Mouse (Mus musculus) hematopoietic stem cell, adult 5-6 weeks (primary cell): ENCODE results near the gene Zfp574. TPM values are rescaled to one million over a fixed set of nuclear protein-coding genes. Genes with fewer than 3 reads are reported as not detected.
"Not testable (repeated sequence)": the region's sequence is repeated elsewhere in the genome, so short reads cannot be mapped to it uniquely, and the experiment has no call there.

ENCODE experiments used
- ATAC-seq, 2 experiments: fragments of 125-278 bp in 1 of 2; replicated peaks in 1 of 2; 2 replicates each; pipeline ENCODE4 v1.8.0; 2016 to 2017; ENCODE audit warnings: inconsistent platforms in 2 of 2, mild to moderate bottlenecking in 2 of 2, moderate number of reproducible peaks in 2 of 2, low read depth in 1 of 2, moderate TSS enrichment in 1 of 2; ENCODE audit not compliant: low FRiP score in 2 of 2, poor library complexity in 2 of 2, severe bottlenecking in 2 of 2, insufficient read depth in 1 of 2, low TSS enrichment in 1 of 2
- total RNA-seq: library from RNA; stranded (forward); fragments of 172-1452, 232-1000 nt; gene quantifications from 2 replicates; pipeline ENCODE4 v1.2.3, GENCODE M21; 2017

Zfp574 gene
- total RNA-seq, result 6.3 and 6.6 TPM in 2 replicates

GRCm38 (mm10) chr7:25071979-25072715 lies at the start of gene Zfp574, which contains the start of gene Grik5:
Gene Zfp574 (plus strand): TSS chr7:25072567.
Gene Grik5 (minus strand): TSS chr7:25072346.
- no peak for ATAC-seq

DNA sequence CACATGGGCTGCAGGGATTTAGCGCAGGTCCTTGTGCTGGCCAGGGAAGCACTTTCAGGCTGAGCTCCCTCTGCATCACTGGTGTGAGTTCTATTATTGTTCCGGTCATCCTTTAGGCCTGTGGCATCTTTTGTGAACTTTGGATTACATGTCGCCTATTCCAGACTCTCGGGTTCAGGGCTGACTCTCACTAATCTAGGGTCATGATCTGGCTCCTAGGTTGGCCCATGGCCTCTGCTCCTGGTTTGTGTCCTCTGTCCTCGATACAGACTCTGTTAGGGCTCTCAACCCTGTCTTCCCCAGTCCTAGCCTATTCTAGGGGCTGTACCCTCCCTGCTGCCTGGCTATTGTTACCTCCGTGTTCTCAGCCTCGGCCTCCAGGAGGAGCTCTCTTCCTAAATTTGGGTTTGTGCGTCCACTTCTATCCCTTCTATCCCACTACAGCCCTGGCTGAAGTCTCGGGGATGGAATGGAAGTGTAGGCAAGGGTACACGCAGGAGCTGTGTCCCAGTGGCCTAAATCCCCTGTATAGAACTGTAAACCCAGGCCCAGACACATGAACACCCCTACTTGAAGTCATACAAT lies 46.4 kb upstream of the Zfp574 start:
- ATAC-seq, result no peak

DNA sequence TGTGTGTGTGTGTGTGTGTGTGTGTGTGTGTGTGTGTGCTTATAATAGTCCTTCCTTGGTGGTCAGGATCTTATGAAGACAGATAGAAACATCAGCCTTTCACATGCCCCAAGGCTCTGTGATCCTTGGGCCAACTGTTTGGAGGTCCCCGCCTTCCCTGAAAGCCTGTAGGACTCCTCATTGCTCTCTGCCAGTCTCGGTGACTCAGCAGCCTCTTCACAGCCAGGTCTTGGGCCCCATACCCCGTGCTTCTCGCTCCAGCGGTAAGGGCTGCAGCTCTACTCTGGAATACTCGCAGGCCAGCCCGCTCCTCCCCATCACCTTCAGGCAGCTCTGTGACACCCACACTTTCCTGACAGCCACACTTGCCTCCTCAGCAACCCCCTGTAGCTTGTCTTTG lies 45.9 kb upstream of the Zfp574 start:
- peak; percentile 38 to 66; a peak in 2 of 4 replicates for ATAC-seq

DNA sequence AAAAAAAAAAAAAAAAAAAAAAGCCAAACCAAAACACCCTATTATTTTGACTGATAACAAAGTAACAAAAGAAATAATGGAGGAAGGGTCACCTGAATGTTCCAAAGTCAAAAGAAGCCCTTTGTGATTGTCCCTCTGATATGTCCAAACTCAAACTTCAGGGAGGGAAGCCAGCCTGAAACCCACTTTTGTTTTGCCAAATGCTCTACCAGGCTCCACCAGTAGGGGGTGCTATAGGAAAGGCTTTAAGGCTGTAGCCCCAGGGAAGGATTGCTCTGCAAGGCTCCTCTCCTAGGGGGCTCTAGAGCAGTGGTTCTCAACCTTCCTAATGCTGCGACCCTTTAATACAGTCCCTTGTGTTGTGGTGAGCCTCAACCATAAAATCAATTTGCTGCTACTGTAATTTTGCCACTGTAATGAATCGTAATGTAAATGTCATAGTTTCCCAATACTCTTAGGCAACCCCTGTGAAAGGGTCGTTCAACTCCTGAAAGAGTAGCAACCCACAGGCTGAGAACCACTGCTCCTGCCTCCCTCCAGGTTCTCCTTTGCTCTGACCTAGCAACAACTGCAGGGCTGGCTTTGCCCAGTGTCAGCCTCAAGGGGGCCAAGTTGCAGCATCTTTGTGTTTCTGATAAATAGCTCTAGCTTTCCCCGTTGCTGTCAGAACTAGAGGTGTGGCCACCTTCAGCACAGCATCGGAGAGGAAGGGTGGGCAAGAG lies 42.2 kb upstream of the Zfp574 start:
- peak; percentile 39 to 51; a peak in 2 of 4 replicates for ATAC-seq

- no peak for ATAC-seq
Measured at GRCm38 (mm10) chr7:25031528-25031927, 40.8 kb upstream of the Zfp574 start.

GRCm38 (mm10) chr7:25034796-25035195 lies 37.6 kb upstream of the Zfp574 start:
- no peak for ATAC-seq

GRCm38 (mm10) chr7:25035916-25036315 lies 36.5 kb upstream of the Zfp574 start:
- ATAC-seq, result peak; percentile 27 to 68; a peak in 2 of 4 replicates

GRCm38 (mm10) chr7:25041921-25042320 lies 30.4 kb upstream of the Zfp574 start:
- ATAC-seq, result no peak

DNA sequence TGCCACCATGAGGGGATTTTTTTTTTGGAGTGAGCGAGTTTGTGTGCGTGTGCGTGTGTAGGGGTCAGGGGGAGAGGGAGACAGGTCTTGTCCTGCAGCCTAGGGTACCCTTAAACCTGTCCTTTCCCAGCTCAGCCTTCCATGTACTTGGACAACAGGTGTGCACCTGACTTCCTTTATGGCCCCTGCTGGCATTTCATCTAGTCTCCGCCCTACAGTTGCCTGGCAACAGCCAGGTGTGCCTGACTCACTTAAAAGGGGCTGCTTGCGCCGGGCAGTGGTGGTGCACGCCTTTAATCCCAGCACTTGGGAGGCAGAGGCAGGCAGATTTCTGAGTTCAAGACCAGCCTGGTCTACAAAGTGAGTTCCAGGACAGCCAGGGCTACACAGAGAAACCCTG lies 27.8 kb upstream of the Zfp574 start:
- not testable (repeated sequence) for ATAC-seq

GRCm38 (mm10) chr7:25047363-25047762 lies 25.0 kb upstream of the Zfp574 start:
- ATAC-seq, result no peak

DNA sequence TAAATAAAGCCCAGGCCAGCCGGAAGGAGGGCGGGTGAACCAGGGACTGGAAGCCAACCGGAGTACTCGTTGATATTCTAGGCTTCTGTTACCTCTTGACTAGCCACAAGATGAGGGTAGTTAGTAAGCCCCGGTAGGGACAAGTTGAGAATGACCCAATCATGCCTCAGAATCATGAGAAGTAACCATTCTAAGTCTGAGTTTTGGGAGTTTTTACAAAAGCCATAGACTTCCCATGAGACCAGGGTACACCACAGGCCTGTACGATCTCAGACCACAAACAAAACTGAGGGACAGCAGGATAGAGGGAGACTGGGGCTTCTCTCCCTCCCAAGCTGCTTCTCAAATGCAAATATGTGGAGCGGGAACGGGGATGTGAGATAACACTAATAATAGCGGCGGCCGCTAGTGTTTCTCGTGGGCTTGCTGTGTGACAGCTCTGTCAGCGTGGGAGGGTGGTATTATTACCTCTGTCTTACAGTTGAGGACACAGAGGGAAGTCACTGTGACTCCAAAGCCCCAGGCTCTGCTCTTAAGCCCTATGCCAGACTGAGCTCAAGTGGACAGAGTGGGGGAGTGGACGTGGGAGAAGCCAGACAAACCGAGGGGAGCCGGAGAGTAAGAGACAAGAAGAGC lies 23.0 kb upstream of the Zfp574 start:
- ATAC-seq, result no peak

- ATAC-seq, result no peak
Measured at GRCm38 (mm10) chr7:25052587-25052986, 19.8 kb upstream of the Zfp574 start.

DNA sequence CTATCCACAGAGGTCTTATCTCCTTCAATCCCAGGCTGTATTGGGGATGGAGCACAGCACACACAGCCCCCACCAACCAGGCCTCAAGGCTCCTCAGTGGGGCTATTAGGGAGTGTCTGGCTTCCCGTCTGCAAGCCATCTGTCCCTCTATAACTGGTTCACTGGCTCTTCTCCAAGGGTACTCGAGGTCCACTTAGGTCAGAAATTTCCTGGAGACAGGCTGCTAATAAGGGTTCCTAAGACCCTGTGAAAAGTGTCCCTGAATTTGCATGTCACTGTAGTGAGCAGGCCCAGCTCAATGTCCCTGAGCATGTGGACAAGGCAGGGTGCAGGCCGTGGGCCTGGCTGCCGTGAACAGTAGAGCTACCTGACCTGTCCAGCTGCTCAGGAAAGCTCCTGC lies 15.4 kb upstream of the Zfp574 start:
- no peak for ATAC-seq

GRCm38 (mm10) chr7:25057888-25058287 lies 14.5 kb upstream of the Zfp574 start:
- no peak for ATAC-seq

DNA sequence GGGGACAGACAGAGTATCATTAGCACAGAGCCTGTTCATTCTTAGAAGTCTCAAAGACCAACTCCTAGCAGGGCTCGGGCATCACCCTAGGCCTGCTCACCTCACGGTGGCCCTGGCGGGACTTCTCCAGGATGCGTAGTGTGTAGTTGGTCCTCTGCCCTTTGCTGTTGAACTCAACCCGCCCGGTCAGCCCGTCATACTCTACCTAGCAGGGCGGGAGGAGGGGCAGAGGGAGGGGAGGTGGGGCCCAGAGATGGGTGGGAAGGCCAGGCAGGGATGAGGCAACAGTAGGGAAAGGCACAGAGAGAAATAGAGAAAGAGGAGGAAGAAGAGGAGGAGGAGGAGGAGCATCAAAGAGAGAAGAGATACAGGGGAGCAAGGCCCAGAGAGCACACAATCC lies 14.0 kb upstream of the Zfp574 start:
- no peak for ATAC-seq

DNA sequence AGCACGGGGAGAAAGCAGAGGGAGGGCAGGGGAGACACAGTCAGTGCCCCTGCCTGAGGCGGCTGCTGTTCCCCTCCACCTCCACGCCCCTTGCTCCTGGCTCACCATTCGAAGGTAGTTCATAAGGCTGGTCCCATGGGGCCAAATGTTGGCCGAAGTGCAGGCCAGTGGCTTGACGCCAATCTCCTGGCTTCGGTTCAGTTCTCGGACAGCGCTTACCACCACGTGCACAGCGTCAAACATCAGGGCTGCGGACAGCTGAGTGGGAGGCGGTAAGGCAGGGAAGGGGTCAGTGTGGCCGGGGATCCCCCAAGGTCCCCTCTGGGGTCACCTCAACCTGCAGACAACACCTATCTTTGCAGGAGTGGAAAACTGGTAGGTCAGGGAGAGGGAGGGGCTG lies 13.5 kb upstream of the Zfp574 start:
- no peak for ATAC-seq

- ATAC-seq, result no peak
Measured at GRCm38 (mm10) chr7:25063346-25063745, 9.0 kb upstream of the Zfp574 start.

GRCm38 (mm10) chr7:25063900-25064299 lies 8.5 kb upstream of the Zfp574 start:
- no peak for ATAC-seq
